Mouse (Mus musculus) intestine, embryonic 15.5 days (tissue): ENCODE measurements around the gene Bfsp1. TPM values are rescaled to one million over a fixed set of nuclear protein-coding genes. Genes with fewer than 3 reads are reported as not detected.

Experiments
- ATAC-seq: fragments of 200-750 bp; cut with Nextera tagmentation; 2 replicates; pipeline ENCODE4 v1.8.0; 2017; ENCODE audit warnings: moderate TSS enrichment, moderate library complexity
- H3K27ac ChIP-seq: fragments of 300-500 bp; sonication (generic); 2 replicates; pipeline ENCODE4 v1.5.1; 2015; ENCODE audit warnings: mild to moderate bottlenecking, inconsistent platforms
- H3K27me3 ChIP-seq: fragments of 300-500 bp; sonication (generic); replicated peaks from 2 replicates; pipeline ENCODE4 v1.6.1; 2015; ENCODE audit warnings: inconsistent platforms
- H3K36me3 ChIP-seq: fragments of 300-500 bp; sonication (generic); 2 replicates; pipeline ENCODE4 v1.6.1; 2015; ENCODE audit warnings: inconsistent platforms
- H3K4me1 ChIP-seq: fragments of 300-500 bp; sonication (generic); replicated peaks from 2 replicates; pipeline ENCODE4 v1.6.1; 2015; ENCODE audit warnings: inconsistent platforms
- H3K4me2 ChIP-seq: fragments of 300-500 bp; sonication (generic); replicated peaks from 2 replicates; pipeline ENCODE4 v1.6.1; 2015; ENCODE audit warnings: mild to moderate bottlenecking, inconsistent platforms
- H3K4me3 ChIP-seq: fragments of 300-500 bp; sonication (generic); replicated peaks from 2 replicates; pipeline ENCODE4 v1.5.1; 2015; ENCODE audit warnings: inconsistent platforms
- H3K9ac ChIP-seq: fragments of 300-500 bp; sonication (generic); 2 replicates; pipeline ENCODE4 v1.6.1; 2015; ENCODE audit warnings: inconsistent platforms
- H3K9me3 ChIP-seq: fragments of 300-500 bp; sonication (generic); 2 replicates; pipeline ENCODE4 v1.6.1; 2016; ENCODE audit warnings: inconsistent platforms
- WGBS: fragments of 180-500 bp; shearing (Covaris S2); methylation state at CpG from one replicate; pipeline ENCODE4 v1.1.7; 2015; 5-methylcytosine and 5-hydroxymethylcytosine counted together
- polyA plus RNA-seq: library from polyadenylated mRNA; unstranded; fragments of >200 nt; fragmentation: Nextera tagmentation; extraction: Ambion mirVana; gene quantifications from 2 replicates; pipeline ENCODE4 v1.2.1, GENCODE M21; 2015

The Bfsp1 gene
- polyA plus RNA-seq, 1 experiment from 2014 or later = 4.2 TPM

DNA sequence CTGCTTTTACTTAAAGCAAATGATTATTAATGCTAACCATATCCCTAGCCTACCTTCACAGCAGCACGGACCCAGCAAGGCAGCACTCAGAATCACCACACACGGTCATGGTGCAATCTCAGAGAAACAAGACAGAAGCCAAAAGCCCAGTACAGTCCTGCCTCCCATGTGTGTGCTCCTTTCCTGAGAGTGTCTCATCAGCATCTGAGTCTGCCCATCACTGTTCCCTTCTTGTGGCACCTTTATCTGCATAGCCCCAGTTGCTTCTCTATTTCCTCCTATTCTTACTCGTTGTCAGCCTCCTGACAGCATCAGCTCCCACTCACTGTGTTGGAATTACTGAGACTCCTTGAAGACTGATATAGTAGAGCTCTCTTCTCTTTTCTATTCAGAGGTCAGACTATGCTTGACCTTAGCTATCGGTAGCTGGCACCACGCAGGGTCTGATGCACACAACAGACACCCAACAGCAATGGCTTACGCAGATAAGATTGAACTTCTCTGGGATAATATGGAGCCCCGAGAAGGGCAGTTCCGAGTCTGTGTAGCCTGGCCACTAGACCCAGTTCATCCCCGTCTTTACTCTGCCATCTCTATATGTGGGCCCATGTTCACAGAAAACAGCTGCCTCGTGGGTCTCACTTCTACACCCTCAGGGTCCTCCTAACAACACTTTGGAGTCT, 19.8 kb upstream of the Bfsp1 start:
- Histone ChIP-seq H3K4me1 (no peaks in the 10 kb centered on the region), H3K4me2 (no peak overlapping the region), H3K9me3 (no peaks in the 10 kb centered on the region), H3K27me3 (no peaks in the 10 kb centered on the region), H3K4me3 (no peak overlapping the region), H3K27ac (no peak overlapping the region), H3K36me3 (no peaks in the 10 kb centered on the region), H3K9ac (no peak overlapping the region)
- WGBS = 84% methylated on average over 10 of the region's 10 CpGs
- no peak for ATAC-seq

- no peak overlapping the region for H3K9ac ChIP-seq
- H3K27me3 ChIP-seq = no peaks in the 10 kb centered on the region
- no peak overlapping the region for H3K4me2 ChIP-seq
- no peaks in the 10 kb centered on the region for H3K9me3 ChIP-seq
- no peak overlapping the region for H3K27ac ChIP-seq
- no peak for ATAC-seq
- H3K36me3 ChIP-seq = no peaks in the 10 kb centered on the region
- H3K4me3 ChIP-seq = no peak overlapping the region
- WGBS = 85% methylated on average over 4 of the region's 4 CpGs
- H3K4me1 ChIP-seq = no peaks in the 10 kb centered on the region
These were observed 19.0 kb upstream of the Bfsp1 start for GRCm38 (mm10) chr2:143882002-143882401.

GRCm38 (mm10) chr2:143879311-143879710, 16.3 kb upstream of the Bfsp1 start:
- Histone ChIP-seq H3K36me3 (no peaks in the 10 kb centered on the region), H3K4me3 (no peak overlapping the region), H3K27ac (no peak overlapping the region), H3K9ac (no peak overlapping the region), H3K27me3 (no peaks in the 10 kb centered on the region), H3K4me1 (no peaks in the 10 kb centered on the region; the same call in 1 of the 2 replicates), H3K9me3 (no peaks in the 10 kb centered on the region), H3K4me2 (no peak overlapping the region)
- no peak for ATAC-seq
- WGBS = 88% methylated on average over 6 of the region's 6 CpGs

- H3K36me3 ChIP-seq = no peaks in the 10 kb centered on the region
- H3K9me3 ChIP-seq = no peaks in the 10 kb centered on the region
- no peaks in the 10 kb centered on the region for H3K27me3 ChIP-seq
- 64% methylated on average over 4 of the region's 4 CpGs for WGBS
- H3K4me1 ChIP-seq = no peaks in the 10 kb centered on the region; the same call in 1 of the 2 replicates
- no peak overlapping the region for H3K4me2 ChIP-seq
- no peak overlapping the region for H3K9ac ChIP-seq
- peak; percentile 81 for ATAC-seq
- H3K27ac ChIP-seq = no peak overlapping the region
- no peak overlapping the region for H3K4me3 ChIP-seq
These were observed 14.1 kb upstream of the Bfsp1 start for GRCm38 (mm10) chr2:143876929-143877632.

GRCm38 (mm10) chr2:143876026-143876425, 13.1 kb upstream of the Bfsp1 start:
- no peaks in the 10 kb centered on the region for H3K27me3 ChIP-seq
- H3K9me3 ChIP-seq = no peaks in the 10 kb centered on the region
- no peak overlapping the region for H3K4me2 ChIP-seq
- H3K36me3 ChIP-seq = no peaks in the 10 kb centered on the region
- no peak for ATAC-seq
- no peak overlapping the region for H3K9ac ChIP-seq
- WGBS = 54% methylated on average over 1 of the region's 1 CpGs
- H3K4me1 ChIP-seq = peaks cover 9% of the 10 kb centered on the region
- H3K27ac ChIP-seq = no peak overlapping the region
- no peak overlapping the region for H3K4me3 ChIP-seq

DNA sequence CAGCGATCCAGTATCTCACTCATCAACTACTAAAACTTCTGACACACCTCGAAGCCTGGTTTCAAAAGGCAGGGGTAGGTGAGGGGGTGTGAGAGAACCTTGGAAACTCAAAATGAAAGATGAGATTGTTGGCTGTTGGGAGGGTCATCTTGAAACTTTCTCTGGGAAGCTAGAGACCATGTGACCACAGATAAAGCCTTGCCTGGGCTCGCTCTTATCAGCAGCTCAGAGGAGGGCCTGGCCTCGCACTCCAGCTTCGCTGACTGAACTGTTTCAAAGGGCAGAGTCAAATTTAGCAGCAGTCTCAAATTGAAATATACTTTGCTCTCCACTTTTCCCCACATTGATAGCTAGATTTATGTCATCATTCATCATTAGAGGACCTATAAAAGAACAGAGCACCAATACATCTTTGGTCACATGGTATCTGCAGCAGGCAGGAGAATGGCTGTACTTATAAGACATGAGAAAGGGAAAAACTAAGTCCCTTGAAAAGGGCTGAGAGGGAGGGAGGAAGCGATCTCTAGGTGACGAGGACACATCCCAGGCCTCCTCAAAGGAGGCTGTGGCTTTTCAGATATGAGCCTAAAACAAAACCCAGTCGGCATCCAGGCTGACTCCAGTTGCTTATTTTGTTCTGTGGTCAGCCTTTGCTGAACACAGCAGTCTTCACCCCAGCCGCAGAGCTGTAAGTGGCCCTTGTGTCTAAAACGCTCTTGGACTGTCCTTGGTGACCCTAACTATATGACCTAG, 8.1 kb upstream of the Bfsp1 start:
- H3K36me3 ChIP-seq = no peaks in the 10 kb centered on the region
- H3K9ac ChIP-seq = no peak overlapping the region
- H3K9me3 ChIP-seq = no peaks in the 10 kb centered on the region
- peaks cover 9% of the 10 kb centered on the region for H3K4me1 ChIP-seq
- no peak overlapping the region for H3K27ac ChIP-seq
- peak; percentile 89 for ATAC-seq
- H3K4me3 ChIP-seq = no peak overlapping the region
- 30% methylated on average over 10 of the region's 10 CpGs for WGBS
- no peak overlapping the region for H3K4me2 ChIP-seq
- H3K27me3 ChIP-seq = no peaks in the 10 kb centered on the region

- WGBS = 3% methylated on average over 6 of the region's 6 CpGs
- no peak overlapping the region for H3K4me3 ChIP-seq
- H3K4me2 ChIP-seq = peak overlapping the region; percentile 29; the same call in 1 of the 2 replicates
- H3K27ac ChIP-seq = no peak overlapping the region
- peaks cover 13% of the 10 kb centered on the region for H3K4me1 ChIP-seq
- H3K27me3 ChIP-seq = no peaks in the 10 kb centered on the region
- no peaks in the 10 kb centered on the region for H3K9me3 ChIP-seq
- H3K36me3 ChIP-seq = no peaks in the 10 kb centered on the region
- ATAC-seq = peak; percentile 58
- no peak overlapping the region for H3K9ac ChIP-seq
These were observed 4.4 kb upstream of the Bfsp1 start for GRCm38 (mm10) chr2:143867326-143867725.

- Histone ChIP-seq H3K9me3 (no peaks in the 10 kb centered on the region), H3K4me2 (no peak overlapping the region), H3K4me3 (no peak overlapping the region), H3K27ac (no peak overlapping the region), H3K9ac (no peak overlapping the region), H3K4me1 (0 out of 2 replicates have a peak, but pooled peaks cover 4% of the 10 kb centered on the region), H3K27me3 (no peaks in the 10 kb centered on the region), H3K36me3 (no peaks in the 10 kb centered on the region)
- WGBS = 44% methylated on average over 8 of the region's 8 CpGs
- ATAC-seq = no peak
These were observed 1.6 kb upstream of the Bfsp1 start for GRCm38 (mm10) chr2:143864600-143864999.

DNA sequence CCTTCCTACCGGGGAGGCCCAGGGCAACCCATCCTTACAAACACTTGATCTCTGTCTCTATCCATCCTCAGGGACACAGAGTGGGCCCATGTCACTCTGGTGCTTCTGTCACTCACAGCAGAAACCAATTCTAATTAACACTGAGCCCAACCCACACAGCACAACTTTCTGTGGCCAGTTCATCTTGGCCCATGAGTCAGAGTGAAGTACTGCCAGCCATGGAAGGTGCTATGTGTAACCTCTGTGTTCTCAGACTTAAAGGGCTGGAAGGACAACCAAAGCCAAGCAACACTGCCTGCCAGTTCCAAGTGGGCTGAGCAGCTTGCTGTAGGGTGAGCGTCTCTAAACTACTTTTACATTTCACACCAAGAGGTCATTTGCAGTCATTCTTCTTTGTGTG, 3.8 kb downstream of the Bfsp1 start:
- Histone ChIP-seq H3K27me3 (no peaks in the 10 kb centered on the region), H3K4me1 (0 out of 2 replicates have a peak, but pooled peaks cover 4% of the 10 kb centered on the region), H3K4me2 (no peak overlapping the region), H3K9me3 (no peaks in the 10 kb centered on the region), H3K27ac (no peak overlapping the region), H3K36me3 (no peaks in the 10 kb centered on the region), H3K4me3 (no peak overlapping the region), H3K9ac (no peak overlapping the region)
- 76% methylated on average over 2 of the region's 2 CpGs for WGBS
- no peak for ATAC-seq

DNA sequence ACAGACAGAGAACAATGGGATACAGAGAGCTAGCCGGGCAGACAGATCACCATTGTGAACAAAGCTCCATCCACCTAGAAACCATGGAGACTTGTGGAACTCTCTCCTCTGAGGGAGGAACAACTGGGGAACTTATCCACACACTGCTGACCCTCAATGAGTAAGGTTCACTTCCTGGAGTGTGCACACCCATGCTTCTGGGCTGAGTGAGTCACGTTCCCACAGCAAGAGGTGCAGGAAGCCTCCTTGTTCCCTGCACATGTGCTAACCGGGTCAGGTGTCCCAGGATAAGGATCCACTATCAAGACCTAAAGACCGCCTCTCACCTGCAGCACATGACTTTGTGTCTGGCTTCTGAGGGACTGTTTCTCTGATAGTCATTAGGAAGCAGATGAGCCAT, 9.5 kb downstream of the Bfsp1 start:
- Histone ChIP-seq H3K4me3 (no peak overlapping the region), H3K27ac (peak overlapping the region; percentile 82), H3K4me1 (peaks cover 3% of the 10 kb centered on the region; the same call in 1 of the 2 replicates), H3K9ac (no peak overlapping the region), H3K9me3 (no peaks in the 10 kb centered on the region), H3K36me3 (no peaks in the 10 kb centered on the region), H3K27me3 (no peaks in the 10 kb centered on the region), H3K4me2 (no peak overlapping the region)
- 59% methylated on average over 4 of the region's 4 CpGs for WGBS
- ATAC-seq = peak; percentile 87

- peak; percentile 82 for ATAC-seq
- H3K9ac ChIP-seq = no peak overlapping the region
- no peaks in the 10 kb centered on the region for H3K9me3 ChIP-seq
- 37% methylated on average over 18 of the region's 18 CpGs for WGBS
- peak overlapping the region; percentile 28 for H3K4me2 ChIP-seq
- peak overlapping the region; percentile 82 for H3K27ac ChIP-seq
- no peaks in the 10 kb centered on the region for H3K27me3 ChIP-seq
- H3K4me3 ChIP-seq = no peak overlapping the region
- no peaks in the 10 kb centered on the region for H3K36me3 ChIP-seq
- peaks cover 7% of the 10 kb centered on the region; the same call in 1 of the 2 replicates for H3K4me1 ChIP-seq
These were observed 10.4 kb downstream of the Bfsp1 start for GRCm38 (mm10) chr2:143852295-143853275.
